Mouse (Mus musculus): ENCODE data around the gene Gm12355. TPM values are rescaled to one million over a fixed set of nuclear protein-coding genes. Genes with fewer than 3 reads are reported as not detected.
"Not testable (repeated sequence)": the region's sequence is repeated elsewhere in the genome, so short reads cannot be mapped to it uniquely, and the experiment has no call there.

The Gm12355 gene
- polyA plus RNA-seq (2015; fragmentation: Nextera tagmentation; extraction: Ambion mirVana), result 0.89 and 1.1 TPM in 2 replicates

DNA sequence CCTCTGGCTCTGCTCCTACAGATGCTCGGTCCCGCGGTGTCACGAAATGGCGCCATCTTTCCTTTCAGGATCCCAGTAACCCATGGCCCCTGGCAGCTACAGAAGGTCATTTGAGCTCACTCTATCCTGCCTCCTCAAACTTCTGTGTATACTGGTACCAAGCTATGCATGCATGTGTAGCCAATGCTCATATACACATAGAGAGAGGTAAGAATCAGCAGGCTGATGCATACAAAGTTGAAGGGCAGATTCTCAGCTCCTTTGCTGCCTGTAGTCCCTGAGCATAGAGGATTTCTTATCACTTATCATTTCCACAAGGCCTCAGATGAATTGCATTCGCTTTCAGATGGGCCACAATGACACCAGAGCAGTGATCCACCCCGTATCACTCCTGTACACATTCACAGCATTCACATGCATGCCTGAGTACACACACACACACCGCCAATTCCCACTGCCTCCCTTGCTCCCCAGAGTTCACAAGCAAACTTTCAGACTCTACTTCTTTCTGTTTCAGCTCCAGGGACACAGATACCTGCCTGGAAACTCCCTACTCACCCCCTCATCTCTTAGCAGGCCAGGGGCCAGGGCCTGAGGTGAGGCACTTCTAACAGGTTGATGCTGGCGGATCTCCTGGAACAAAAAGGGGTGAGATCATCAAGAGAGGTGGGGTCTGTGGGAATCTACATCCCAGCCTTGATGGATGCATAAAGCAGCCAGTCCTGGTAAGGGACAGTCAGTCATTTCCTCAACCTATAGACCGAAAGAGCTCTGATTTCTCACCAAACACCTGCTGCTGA lies at the start of gene Gm12355, which contains the start of gene Gsdma3:
TSS of gene Gm12355 (minus strand) at position 51 of the 800 bp plus-strand sequence.
TSS of gene Gsdma3 (plus strand) at position 750 of the 800 bp plus-strand sequence.
- no peak within 1 kb of the TSS for H3K9ac ChIP-seq
- no peaks in the 10 kb centered on the region for H3K27me3 ChIP-seq
- H3K27ac ChIP-seq (replicated peaks), result no peak within 1 kb of the TSS
- no peak for ATAC-seq (ENCODE audit: low read depth)
- WGBS, result 87% methylated on average over 10 of the region's 10 CpGs
- no peak within 1 kb of the TSS for H3K4me2 ChIP-seq
- H3K9me3 ChIP-seq, result no peaks in the 10 kb centered on the region; the same call in 1 of the 2 replicates
- no peaks in the 10 kb centered on the region for H3K36me3 ChIP-seq
- H3K4me1 ChIP-seq (replicated peaks), result no peaks in the 10 kb centered on the region
- no peak within 1 kb of the TSS for H3K4me3 ChIP-seq

DNA sequence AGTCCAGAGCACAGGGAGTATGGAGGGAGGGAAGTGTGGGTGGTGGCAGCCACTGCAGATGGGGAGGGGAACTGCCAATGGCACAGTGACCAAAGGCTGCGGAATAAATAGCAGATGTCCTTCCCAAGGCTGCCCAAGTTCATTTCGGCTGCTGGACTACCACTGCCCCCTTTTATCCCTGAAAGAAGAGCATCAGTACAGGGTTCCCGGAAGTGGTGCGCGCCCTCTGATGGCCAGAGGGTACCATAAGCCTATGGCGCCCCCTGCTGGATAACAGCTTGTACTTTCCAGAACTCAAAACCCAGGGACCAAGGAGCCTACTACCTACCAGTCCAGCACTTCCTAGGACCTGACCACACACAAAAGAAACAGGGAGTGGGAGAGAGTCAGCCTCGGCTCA lies 47.7 kb upstream of the Gm12355 start:
- Histone ChIP-seq H3K27me3 (peaks cover 17% of the 10 kb centered on the region; the same call in 1 of the 2 replicates), H3K4me2 (peak overlapping the region; percentile 38)
- not testable (repeated sequence) for H3K36me3 ChIP-seq; H3K9me3 ChIP-seq; H3K9ac ChIP-seq; H3K4me3 ChIP-seq; H3K27ac ChIP-seq (replicated peaks); H3K4me1 ChIP-seq (replicated peaks)
- ATAC-seq (ENCODE audit: low read depth), result 0 out of 2 replicates have a peak, but pooled peaks have one; percentile 15
- WGBS, result 10% methylated on average over 7 of the region's 7 CpGs

DNA sequence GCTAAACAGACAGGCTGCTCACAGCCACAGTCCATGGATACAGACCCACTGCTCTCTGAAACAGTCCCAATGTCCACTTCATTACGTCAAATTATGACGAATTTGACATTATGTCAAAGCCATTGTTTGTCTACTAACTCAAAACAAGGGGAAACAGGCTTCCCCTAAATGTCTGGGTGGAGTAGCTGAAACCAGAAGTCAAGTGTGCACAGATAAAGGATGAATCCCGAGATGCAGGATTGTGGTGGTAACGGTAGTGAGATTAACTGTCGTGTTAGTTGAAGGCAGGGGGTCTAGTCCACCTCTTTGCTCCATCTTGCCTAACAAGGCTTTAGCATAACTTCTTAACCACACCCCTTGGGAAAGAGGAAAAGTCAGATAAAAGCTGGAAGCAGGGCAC lies 47.0 kb upstream of the Gm12355 start:
- Histone ChIP-seq H3K9ac (no peak overlapping the region), H3K4me3 (no peak overlapping the region), H3K4me1 (replicated peaks) (no peaks in the 10 kb centered on the region), H3K4me2 (no peak overlapping the region), H3K27me3 (peaks cover 24% of the 10 kb centered on the region; the same call in 1 of the 2 replicates), H3K27ac (replicated peaks) (no peak overlapping the region), H3K36me3 (no peaks in the 10 kb centered on the region), H3K9me3 (no peaks in the 10 kb centered on the region)
- ATAC-seq (ENCODE audit: low read depth), result no peak
- WGBS, result 85% methylated on average over 5 of the region's 5 CpGs

DNA sequence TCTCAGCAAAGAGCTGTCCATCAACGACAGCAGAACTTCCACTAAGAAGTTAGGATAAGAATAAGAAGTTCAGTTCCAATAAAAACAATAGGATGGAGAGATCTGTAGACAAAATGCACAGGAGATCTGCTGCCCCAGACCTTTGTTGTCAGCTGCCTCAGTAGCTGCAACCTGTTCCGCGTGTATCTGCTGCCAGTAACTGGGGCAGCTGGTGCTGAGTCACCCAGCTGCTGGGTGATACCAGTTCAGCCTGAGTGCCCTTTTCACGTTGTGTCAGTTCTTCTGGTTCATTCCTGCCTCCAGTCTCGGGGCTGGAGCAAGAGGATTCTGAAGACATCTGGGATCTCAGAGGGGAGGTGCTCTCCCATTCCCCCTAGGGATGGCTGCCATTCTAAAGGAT lies 46.4 kb upstream of the Gm12355 start:
- Histone ChIP-seq H3K4me2 (no peak overlapping the region), H3K36me3 (no peaks in the 10 kb centered on the region), H3K27me3 (peaks cover 30% of the 10 kb centered on the region), H3K4me1 (replicated peaks) (no peaks in the 10 kb centered on the region), H3K9me3 (no peaks in the 10 kb centered on the region), H3K27ac (replicated peaks) (no peak overlapping the region), H3K9ac (no peak overlapping the region), H3K4me3 (no peak overlapping the region)
- WGBS, result 70% methylated on average over 5 of the region's 5 CpGs
- no peak for ATAC-seq (ENCODE audit: low read depth)

DNA sequence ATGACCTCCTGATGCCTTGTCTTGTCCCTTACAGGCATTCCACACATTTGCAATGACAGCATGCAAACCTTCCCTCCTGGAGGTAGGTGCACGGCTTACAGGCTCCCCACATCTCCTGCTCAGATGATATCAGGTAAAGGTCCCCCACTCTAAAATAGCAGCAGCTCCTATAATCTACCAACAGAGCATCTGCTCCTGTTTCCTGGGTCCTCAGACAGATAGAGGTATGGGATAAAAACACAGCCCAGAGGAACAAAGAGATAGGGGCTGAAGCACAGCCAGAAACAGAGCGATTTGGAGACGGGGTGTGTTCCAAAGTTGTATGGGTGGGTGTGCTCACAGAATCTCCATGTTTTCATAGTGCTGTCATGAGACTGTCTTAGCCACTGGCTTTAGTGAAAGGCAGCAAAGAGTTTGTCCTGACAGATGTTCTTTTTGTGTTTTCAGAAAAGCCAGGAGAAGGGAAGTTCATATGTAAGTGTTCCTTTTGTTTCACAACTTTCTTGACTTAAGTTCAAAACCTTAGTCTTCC lies 45.9 kb upstream of the Gm12355 start:
- Histone ChIP-seq H3K4me3 (no peak overlapping the region), H3K4me1 (replicated peaks) (no peaks in the 10 kb centered on the region), H3K36me3 (no peaks in the 10 kb centered on the region), H3K9me3 (no peaks in the 10 kb centered on the region), H3K27me3 (peaks cover 34% of the 10 kb centered on the region), H3K9ac (no peak overlapping the region), H3K27ac (replicated peaks) (no peak overlapping the region), H3K4me2 (no peak overlapping the region)
- WGBS, result 82% methylated on average over 3 of the region's 3 CpGs
- no peak for ATAC-seq (ENCODE audit: low read depth)

DNA sequence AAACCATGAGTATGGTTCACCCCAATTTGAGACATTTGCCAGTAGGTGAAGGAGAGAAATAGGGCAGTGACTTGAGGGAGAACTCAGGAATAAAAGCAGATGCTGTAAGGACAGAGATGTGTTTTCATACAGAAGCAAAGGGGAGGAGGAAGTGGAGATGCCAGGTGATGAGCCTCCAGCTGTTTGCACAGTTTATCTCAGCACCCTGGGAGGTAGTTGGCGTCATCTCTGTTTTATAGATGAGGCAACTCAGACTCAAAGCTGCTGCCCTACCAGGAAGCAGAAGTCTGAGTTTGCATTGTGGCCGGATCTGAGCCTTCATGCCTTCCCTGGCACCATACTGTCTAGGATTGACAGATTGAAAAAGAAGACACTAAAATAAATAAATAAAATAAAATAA lies 43.5 kb upstream of the Gm12355 start:
- no peak for ATAC-seq (ENCODE audit: low read depth)
- WGBS, result 68% methylated on average over 2 of the region's 2 CpGs

DNA sequence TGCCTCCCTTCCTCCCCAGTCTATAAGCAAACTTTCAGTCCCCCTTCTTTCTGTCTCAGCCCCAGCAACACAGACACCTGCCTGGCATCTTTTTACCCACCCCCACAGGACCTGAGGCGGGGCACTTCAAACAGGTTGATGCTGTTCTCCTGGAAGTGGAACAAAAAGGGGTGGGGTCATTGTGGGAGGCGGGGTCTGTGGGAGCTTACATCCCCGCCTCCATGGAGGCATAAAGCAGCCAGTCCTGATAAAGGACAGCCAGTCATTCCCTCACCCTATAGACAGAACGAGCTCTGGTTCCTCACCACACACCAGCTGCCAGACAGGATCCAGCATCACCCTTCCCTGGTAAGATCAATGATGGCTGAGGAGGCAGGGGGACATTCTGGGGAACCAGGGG lies 38.6 kb upstream of the Gm12355 start, which contains the start of gene Gsdma:
TSS of gene Gsdma (plus strand) at position 261 of the 400 bp plus-strand sequence.
- H3K27ac ChIP-seq (replicated peaks), result no peak within 1 kb of the TSS
- no peaks in the 10 kb centered on the region for H3K9me3 ChIP-seq
- H3K36me3 ChIP-seq, result no peaks in the 10 kb centered on the region
- H3K27me3 ChIP-seq, result peaks cover 25% of the 10 kb centered on the region
- no peak within 1 kb of the TSS for H3K4me2 ChIP-seq
- WGBS, result 26% methylated on average over 4 of the region's 4 CpGs
- no peak for ATAC-seq (ENCODE audit: low read depth)
- 0 out of 2 replicates have a peak, but pooled peaks cover 3% of the 10 kb centered on the region for H3K4me1 ChIP-seq (replicated peaks)
- no peak within 1 kb of the TSS for H3K9ac ChIP-seq
- H3K4me3 ChIP-seq, result no peak within 1 kb of the TSS

More for the DNA sequence above, 43.5 kb upstream of the Gm12355 start:
- no peak overlapping the region for H3K27ac ChIP-seq (replicated peaks)
- H3K9me3 ChIP-seq, result no peaks in the 10 kb centered on the region
- H3K27me3 ChIP-seq, result peaks cover 35% of the 10 kb centered on the region
- no peak overlapping the region for H3K4me2 ChIP-seq
- H3K4me3 ChIP-seq, result no peak overlapping the region
- no peaks in the 10 kb centered on the region for H3K36me3 ChIP-seq
- no peak overlapping the region for H3K9ac ChIP-seq
- no peaks in the 10 kb centered on the region for H3K4me1 ChIP-seq (replicated peaks)

DNA sequence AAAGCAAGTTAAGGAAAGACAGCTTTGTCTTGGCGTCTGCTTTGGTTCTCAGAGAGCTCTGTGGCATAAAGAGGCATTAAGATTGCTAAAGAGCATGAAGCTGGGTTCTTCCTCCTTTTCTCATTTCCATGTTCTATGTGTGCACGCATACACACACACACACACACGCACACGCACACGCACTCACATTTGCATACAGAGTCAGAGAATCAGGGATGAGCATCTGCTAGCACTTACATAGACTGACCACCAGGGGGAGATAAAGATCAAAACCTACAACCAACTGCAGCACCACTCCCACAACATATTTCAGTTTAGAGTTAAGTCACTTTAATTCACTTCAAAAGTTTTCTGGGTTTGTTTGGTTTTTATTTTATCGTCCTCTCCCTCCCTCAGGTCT lies 35.1 kb upstream of the Gm12355 start:
- no peaks in the 10 kb centered on the region for H3K9me3 ChIP-seq
- 0 out of 2 replicates have a peak, but pooled peaks cover 3% of the 10 kb centered on the region for H3K4me1 ChIP-seq (replicated peaks)
- no peak overlapping the region for H3K27ac ChIP-seq (replicated peaks)
- H3K4me3 ChIP-seq, result no peak overlapping the region
- H3K4me2 ChIP-seq, result 0 out of 2 replicates have a peak overlapping the region, but pooled peaks have one; percentile 25
- 7% methylated on average over 6 of the region's 6 CpGs for WGBS
- 0 out of 2 replicates have a peak overlapping the region, but pooled peaks have one; percentile 38 for H3K9ac ChIP-seq
- H3K27me3 ChIP-seq, result no peaks in the 10 kb centered on the region
- H3K36me3 ChIP-seq, result no peaks in the 10 kb centered on the region
- ATAC-seq (ENCODE audit: low read depth), result peak; percentile 61; the same call in 1 of the 2 replicates

DNA sequence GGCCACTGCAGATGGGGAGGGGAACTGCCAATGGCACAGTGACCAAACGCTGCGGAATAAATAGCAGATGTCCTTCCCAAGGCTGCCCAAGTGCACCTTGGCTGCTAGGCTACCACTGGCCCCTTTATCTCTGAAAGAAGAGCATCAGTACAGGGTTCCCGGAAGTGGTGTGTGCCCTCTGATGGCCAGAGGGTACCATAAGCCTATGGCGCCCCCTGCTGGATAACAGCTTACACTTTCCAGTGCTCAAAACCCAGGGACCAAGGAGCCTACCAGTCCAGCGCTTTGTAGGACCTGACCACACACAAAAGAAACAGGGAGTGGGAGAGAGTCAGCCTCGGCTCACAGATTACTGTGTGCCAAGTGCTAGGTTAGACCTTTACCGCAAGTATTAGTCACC lies 29.6 kb upstream of the Gm12355 start:
- H3K27ac ChIP-seq (replicated peaks); H3K9me3 ChIP-seq; H3K36me3 ChIP-seq; H3K4me3 ChIP-seq; H3K4me1 ChIP-seq (replicated peaks); H3K27me3 ChIP-seq; ATAC-seq (ENCODE audit: low read depth); H3K4me2 ChIP-seq; H3K9ac ChIP-seq: not testable (repeated sequence)
- 10% methylated on average over 7 of the region's 7 CpGs for WGBS

DNA sequence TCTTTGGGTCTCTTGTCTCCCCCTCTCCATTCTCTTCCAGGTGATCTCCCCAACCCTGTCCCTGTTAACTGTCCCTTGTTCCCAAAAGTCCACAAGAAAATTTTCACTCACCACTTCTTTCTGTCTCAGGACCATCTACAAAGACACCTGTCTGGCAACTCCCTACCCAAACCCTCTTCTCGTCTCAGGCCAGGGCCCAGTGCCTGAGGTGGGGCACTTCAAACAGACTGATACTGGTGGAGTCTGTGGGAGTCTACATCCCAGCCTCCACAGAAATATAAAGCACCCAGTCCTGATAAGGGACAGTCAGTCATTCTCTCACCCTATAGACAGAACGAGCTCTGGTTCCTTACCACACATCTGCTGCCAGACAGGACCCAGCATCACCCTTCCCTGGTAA lies 21.0 kb upstream of the Gm12355 start, which contains the start of gene Gsdma2:
TSS of gene Gsdma2 (plus strand) at position 301 of the 400 bp plus-strand sequence.
- Histone ChIP-seq H3K27me3 (peaks cover 24% of the 10 kb centered on the region), H3K9ac (no peak within 1 kb of the TSS), H3K27ac (replicated peaks) (no peak within 1 kb of the TSS), H3K4me3 (no peak within 1 kb of the TSS), H3K4me1 (replicated peaks) (no peaks in the 10 kb centered on the region), H3K9me3 (no peaks in the 10 kb centered on the region), H3K4me2 (no peak within 1 kb of the TSS), H3K36me3 (no peaks in the 10 kb centered on the region)
- ATAC-seq (ENCODE audit: low read depth), result no peak
- 73% methylated on average over 2 of the region's 2 CpGs for WGBS

DNA sequence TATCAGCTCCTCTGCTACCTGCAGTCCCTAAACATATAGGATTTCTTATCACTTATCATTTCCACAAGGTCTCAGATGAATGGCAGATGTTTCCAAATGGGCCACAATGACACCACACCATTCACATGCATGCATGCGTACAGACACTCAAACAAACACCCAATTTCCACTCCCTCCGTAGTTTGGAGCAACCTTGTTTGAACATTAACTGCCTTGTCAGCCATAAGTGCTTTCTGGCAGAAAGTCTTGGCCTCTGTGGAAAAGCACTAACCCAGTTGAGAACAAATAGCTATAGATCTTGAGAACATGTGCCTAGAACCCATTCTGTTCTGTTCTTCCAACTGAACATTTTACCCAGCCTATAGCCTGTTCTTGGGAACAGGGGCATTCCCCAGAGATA lies 20.5 kb upstream of the Gm12355 start:
- no peaks in the 10 kb centered on the region for H3K4me1 ChIP-seq (replicated peaks)
- no peaks in the 10 kb centered on the region for H3K9me3 ChIP-seq
- WGBS, result 80% methylated on average over 2 of the region's 2 CpGs
- ATAC-seq (ENCODE audit: low read depth), result no peak
- no peaks in the 10 kb centered on the region for H3K36me3 ChIP-seq
- H3K9ac ChIP-seq, result no peak overlapping the region
- no peak overlapping the region for H3K27ac ChIP-seq (replicated peaks)
- no peak overlapping the region for H3K4me3 ChIP-seq
- H3K27me3 ChIP-seq, result peaks cover 24% of the 10 kb centered on the region
- H3K4me2 ChIP-seq, result no peak overlapping the region

DNA sequence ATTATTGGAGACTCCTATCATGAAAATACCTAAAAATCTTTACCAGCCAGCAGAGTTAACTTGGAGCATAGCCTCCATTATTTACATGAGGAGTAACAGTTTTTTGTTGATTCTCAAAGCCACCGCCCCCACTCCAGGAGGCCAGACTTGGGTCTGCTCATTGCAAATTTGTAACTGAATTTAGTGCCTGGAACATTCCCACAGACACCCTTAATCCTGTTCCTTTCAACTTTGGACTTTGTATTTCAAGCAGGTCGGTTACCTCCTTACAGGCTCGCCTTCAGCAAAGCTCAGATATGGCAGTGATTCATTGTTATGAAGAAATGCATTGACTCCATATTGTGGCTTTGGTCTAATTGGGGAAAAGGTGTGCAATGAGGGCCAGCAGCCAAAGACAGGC lies 19.3 kb upstream of the Gm12355 start:
- no peaks in the 10 kb centered on the region for H3K9me3 ChIP-seq
- H3K36me3 ChIP-seq, result no peaks in the 10 kb centered on the region
- no peak for ATAC-seq (ENCODE audit: low read depth)
- peaks cover 18% of the 10 kb centered on the region for H3K27me3 ChIP-seq
- H3K4me3 ChIP-seq, result no peak overlapping the region
- no peak overlapping the region for H3K4me2 ChIP-seq
- no peak overlapping the region for H3K9ac ChIP-seq
- H3K27ac ChIP-seq (replicated peaks), result no peak overlapping the region
- 84% methylated on average over 3 of the region's 3 CpGs for WGBS
- H3K4me1 ChIP-seq (replicated peaks), result no peaks in the 10 kb centered on the region

Measured in neural tube, embryonic 13.5 days (tissue).